Mouse (Mus musculus) ES-E14 (cell line): Measurements from ENCODE around the gene Tmco3.

ENCODE experiments used
- CHD2 ChIP-seq: IDR thresholded peaks from 2 replicates; pipeline ENCODE4 v1.6.1; 2014; ENCODE audit warnings: mild to moderate bottlenecking, low read depth, low read length, inconsistent platforms
- HCFC1 ChIP-seq: IDR thresholded peaks from 2 replicates; pipeline ENCODE4 v1.6.1; 2012; ENCODE audit warnings: low read length, inconsistent platforms, borderline replicate concordance; ENCODE audit not compliant: insufficient read depth
- MAFK ChIP-seq: IDR thresholded peaks from 2 replicates; pipeline ENCODE4 v1.6.1; 2014; ENCODE audit warnings: mild to moderate bottlenecking, low read depth, low read length, inconsistent platforms; ENCODE audit not compliant: insufficient read depth
- ZC3H11A ChIP-seq: IDR thresholded peaks from 2 replicates; pipeline ENCODE4 v1.6.1; 2012; ENCODE audit warnings: low read depth, mild to moderate bottlenecking, inconsistent platforms, low read length, borderline replicate concordance
- ZNF384 ChIP-seq: IDR thresholded peaks from 2 replicates; pipeline ENCODE4 v1.6.1; 2012; ENCODE audit warnings: low read depth, low read length, inconsistent platforms

- TF ChIP-seq MAFK (no peak), ZC3H11A (no peak), HCFC1 (no peak), CHD2 (no peak), ZNF384 (no peak)
Observed at GRCm38 (mm10) chr8:13301036-13301435, 13.0 kb downstream of the Tmco3 start.
